Mouse (Mus musculus) heart, postnatal 0 days (tissue): ENCODE data around the gene Runx2.

ENCODE experiments used
- CTCF ChIP-seq: IDR thresholded peaks from 2 replicates; pipeline ENCODE4 v1.5.1; 2016; ENCODE audit warnings: antibody characterized with exemption, control low read depth, low read depth
- EP300 ChIP-seq: IDR thresholded peaks from 2 replicates; pipeline ENCODE4 v1.6.1; 2016; ENCODE audit warnings: antibody characterized with exemption, low read depth

- TF ChIP-seq CTCF (no peak), EP300 (no peak)
These were observed 350.9 kb downstream of the Runx2 start for GRCm38 (mm10) chr17:44463679-44464078.
